Mouse (Mus musculus): Measurements from ENCODE around the gene Kcnn1.

- TF ChIP-seq POLR2A (IDR thresholded peaks at IDR 0.05; ENCODE audit: insufficient read length, low read depth), result no peak
- no peak for TF ChIP-seq USF1 (IDR thresholded peaks at IDR 0.05; ENCODE audit: low read depth)
- no peak for TF ChIP-seq MAX (IDR thresholded peaks at IDR 0.05; ENCODE audit: low read depth)
- no peak for TF ChIP-seq MYOD1 (IDR thresholded peaks at IDR 0.05; ENCODE audit: control insufficient read depth in 1 of 3, insufficient read length in 2 of 3, low read depth in 2 of 3)
- TF ChIP-seq E2F4 (IDR thresholded peaks at IDR 0.05; ENCODE audit: insufficient read depth), result no peak
- no peak for TF ChIP-seq POLR2AphosphoS2 (IDR thresholded peaks at IDR 0.05; ENCODE audit: insufficient read length, low read depth)
- TF ChIP-seq TCF12 (IDR thresholded peaks at IDR 0.05; ENCODE audit: insufficient read depth, poor library complexity, severe bottlenecking), result no peak
- TF ChIP-seq TCF3 (IDR thresholded peaks at IDR 0.05; ENCODE audit: insufficient read length, low read depth), result no peak
- TF ChIP-seq MYOG (IDR thresholded peaks at IDR 0.05; ENCODE audit: control insufficient read depth in 1 of 3, insufficient read depth in 1 of 3, insufficient read length in 2 of 3, low read depth in 2 of 3), result no peak
Measured at GRCm38 (mm10) chr8:70850132-70850845, 12.8 kb downstream of the Kcnn1 start.
